Mouse (Mus musculus): ENCODE measurements around the gene Dok5. TPM values are rescaled to one million over a fixed set of nuclear protein-coding genes. Genes with fewer than 3 reads are reported as not detected.

Dok5 gene
- total and polyA plus RNA-seq, 3 experiments, result 0.26 to 0.45 (median 0.41) TPM

DNA sequence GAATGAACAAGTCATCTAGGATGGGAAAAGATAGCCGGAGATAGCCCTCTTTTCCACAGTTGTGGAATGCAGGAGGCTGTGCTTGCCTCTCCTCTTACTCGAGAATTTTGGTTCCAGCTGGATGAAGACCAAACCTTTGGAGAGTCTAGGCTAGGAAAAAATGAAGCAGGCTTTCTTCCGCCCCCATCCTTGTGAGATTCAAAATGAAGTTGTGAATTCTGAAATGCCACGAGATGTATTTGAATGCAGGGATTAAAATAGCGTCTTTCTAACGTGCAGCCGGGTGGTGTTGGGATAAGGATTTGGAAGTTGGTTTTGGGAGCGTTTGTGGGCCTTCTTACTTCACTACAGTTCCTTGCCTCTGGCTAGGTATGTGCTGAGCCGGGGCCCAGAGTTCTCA, 6.8 kb downstream of the Dok5 start:
- no peak for DNase-seq

- no peak for DNase-seq
Observed at GRCm38 (mm10) chr2:170738891-170739290, 7.3 kb downstream of the Dok5 start.

DNA sequence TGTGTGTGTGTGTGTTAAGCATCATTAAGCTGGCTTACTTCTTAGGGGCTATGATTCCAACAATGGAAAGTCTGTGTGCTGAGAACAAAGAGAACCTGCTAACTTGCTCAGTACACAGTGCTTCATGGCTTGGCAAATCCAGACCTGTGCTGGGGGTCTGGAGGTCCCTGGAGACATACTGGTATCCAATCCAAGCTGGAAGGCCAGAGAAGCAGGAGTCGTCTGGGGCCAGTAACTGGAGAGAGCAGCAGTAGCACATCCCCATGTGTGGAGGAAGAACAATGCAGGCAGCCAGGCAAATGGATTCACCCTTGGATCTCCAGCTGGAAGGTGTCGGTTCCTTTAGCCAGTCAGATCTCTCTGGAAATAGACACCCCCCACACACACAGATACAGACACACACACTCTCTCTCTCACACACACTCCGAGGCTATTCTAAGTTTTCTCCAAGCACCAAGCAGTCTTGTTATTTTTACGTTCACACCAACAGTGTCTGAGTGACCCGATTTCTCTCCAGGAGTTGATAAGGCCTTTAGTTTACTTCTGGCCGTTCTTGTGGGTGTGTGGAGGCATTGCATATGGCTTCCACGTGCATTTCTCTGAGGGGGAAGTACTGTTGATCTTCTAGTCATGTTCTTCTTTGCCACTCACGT, 8.2 kb downstream of the Dok5 start:
- no peak for DNase-seq

DNA sequence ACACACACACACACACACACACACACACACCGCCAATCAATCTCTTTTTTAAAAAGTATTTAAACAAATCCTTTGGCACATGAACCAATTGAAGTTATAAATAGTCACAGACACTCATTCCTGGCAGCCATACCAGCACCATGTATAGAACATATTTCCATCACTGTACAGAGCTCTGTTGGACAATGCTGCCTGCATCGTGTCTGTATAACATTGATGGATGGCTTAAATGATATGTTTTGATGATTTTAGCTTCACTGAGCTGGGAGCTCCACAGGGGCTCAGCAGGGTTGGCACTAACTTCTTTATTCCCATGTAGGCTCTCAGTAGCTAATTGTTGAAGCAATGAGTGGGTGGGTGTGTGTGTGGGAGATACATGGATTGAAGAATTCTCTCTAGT, 11.9 kb downstream of the Dok5 start:
- DNase-seq, result no peak

DNA sequence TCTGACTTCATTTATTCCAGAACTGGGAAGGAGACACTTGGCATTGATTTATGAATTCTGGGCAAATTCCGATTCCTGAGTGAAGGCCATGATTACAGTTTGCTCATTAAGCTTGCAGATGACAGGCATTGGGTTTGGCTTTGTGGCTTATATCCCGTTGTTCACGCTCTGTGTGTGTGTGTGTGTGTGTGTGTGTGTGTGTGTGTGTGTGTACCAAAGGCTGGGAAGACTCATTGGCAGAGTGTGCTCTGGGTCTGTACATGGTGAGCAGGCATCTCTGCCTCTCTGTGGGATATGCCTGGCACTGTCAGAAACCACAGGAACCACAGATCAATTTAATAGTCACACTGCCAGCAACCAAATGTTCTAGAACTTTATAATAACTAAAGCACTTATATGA, 17.3 kb downstream of the Dok5 start:
- no peak for DNase-seq

GRCm38 (mm10) chr2:170752191-170752850, 20.7 kb downstream of the Dok5 start:
- DNase-seq, result no peak

DNA sequence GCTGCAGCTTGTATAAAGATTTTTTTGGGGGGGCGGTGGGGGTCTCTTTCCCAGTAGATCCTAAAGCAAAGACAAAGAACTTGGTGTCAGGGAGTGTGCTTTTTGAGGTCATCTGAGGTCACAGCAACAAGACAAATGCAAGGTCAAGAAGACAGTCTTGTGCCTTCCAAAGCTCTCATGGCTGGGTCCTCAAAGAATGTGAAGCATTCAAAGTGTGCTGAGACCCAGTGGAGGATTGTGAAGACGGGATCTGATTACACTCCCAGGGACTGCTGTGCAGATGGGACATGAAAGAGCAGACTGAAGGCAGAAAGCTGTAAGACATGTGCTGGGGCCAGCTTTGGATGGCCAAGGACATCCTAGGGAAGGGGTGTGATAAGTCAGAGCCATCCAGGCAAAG, 24.2 kb downstream of the Dok5 start:
- no peak for DNase-seq

DNA sequence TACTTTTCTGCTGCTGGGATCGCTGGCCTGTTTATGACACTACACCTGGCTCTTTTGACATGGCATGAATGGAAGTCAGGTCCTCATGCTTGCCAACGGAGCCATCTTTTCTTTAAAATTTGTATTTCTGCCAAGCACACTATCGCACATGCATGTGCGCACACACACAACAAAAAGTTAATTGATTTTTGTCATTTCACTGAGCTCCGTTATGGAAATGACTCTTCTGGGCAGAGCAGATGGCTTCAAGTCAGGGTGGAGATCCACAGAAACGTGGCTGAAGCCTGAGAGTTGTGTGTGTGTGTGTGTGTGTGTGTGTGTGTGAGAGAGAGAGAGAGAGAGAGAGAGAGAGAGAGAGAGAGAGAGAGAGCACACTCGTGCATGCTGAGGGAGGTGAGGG, 25.1 kb downstream of the Dok5 start:
- DNase-seq, result no peak

DNA sequence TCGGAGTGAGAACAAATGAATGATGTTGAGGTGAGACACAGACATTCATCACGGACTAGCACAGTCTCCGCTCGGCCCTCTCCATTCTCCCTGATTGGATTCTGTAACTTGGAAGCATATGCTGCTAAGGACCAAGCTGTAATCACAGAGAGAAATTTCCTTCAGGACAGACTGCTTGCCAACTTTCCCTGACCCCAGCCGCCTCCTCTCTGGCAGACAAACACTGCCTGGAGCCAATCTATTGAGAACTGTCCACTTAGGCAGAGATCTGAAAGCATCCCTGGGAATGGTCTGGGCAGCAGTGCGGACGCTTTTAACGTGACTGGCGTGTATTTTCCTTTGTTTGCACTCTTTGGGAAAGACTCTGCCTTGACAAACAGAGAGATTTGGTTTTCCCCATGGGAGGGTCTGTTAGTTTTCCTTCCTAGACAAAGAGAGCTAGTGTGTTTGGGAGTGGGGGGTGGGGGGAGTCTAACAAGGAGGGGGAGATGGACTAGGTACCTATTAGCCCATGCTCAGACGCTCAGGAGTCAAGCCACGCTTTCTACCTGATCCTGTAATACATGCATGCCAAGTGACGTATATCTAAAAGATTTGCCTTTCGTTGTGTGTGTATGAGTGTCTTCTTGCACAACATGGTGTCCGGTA, 25.7 kb downstream of the Dok5 start:
- no peak for DNase-seq

- peak; percentile 16 for DNase-seq
Observed at GRCm38 (mm10) chr2:170758201-170758600, 26.6 kb downstream of the Dok5 start.

DNA sequence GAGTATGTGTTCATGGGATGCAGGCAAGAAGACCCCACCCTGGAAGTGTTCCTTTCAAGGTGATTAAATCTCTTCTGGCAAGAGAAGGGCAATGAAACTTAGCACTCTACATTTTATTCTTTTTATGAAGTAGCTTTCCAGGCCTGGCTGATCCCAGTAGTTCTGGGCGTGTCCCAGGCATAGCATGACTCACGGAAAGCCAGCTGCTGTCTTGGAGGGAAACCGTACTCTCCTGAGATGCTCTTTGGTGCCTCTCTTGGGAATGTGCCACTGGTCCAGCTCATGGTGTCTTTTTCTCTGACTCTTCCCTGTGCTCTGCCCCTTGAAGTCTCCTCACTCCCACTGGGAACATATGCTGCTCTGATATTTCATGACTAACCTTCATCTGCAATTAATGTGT, 33.1 kb downstream of the Dok5 start:
- no peak for DNase-seq

DNA sequence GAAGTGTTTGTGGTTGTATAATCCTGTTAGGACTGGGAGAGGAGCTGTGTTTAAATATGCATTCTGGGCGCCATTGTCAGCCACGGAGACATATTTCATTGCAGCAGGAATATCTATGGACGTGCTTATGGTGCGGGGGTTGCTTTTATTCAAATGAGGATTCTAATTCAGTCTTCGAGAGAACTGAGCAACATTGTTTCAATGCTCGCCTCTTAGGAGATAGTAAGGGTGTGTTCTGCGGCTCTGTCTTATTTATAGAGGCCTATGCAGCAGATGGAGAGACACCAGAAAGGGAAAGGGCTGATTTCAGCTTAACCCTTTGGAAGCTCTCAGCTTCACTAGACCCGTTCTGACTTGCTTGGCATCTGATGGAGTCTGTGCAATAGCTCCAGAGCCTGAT, 35.6 kb downstream of the Dok5 start:
- no peak for DNase-seq

DNA sequence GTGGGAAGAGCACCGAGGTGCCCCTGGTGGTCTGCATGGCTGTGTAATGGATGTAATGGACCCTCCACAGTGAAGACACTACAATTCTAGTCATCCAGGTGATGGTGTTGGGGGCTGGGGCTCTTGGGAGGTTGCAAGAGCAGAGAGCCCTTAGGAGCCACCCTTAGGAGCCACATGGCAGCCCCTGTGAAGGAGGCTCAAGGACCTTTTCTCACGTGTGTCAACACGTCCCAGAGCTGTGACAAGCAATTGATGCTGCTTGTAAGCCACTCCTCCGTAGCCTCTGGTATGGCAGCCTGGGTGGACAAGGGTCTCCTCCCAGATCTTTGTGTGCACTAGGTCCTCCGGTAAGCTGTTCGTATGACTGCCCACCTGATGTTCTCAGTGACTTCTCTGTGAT, 37.1 kb downstream of the Dok5 start:
- DNase-seq, result no peak

DNA sequence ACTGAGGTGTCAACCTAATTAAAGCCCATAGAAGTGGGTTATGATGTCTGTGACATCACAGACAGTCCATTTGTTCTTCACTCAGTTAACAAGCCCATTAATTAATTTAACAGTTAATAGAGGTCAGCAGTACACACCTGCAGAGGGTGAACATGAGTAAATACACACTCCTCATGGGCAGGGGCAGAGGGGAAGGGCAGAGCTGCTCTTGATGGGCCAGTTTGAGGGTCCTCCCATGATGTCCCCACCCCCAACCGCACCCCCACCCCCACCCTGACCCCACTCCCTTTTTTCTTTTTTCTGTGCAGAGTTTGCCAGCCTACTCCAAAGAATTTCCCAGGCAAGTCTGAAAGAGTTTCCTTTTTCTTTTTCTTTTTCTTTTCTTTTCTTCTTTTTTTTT, 39.9 kb downstream of the Dok5 start:
- DNase-seq, result no peak

DNA sequence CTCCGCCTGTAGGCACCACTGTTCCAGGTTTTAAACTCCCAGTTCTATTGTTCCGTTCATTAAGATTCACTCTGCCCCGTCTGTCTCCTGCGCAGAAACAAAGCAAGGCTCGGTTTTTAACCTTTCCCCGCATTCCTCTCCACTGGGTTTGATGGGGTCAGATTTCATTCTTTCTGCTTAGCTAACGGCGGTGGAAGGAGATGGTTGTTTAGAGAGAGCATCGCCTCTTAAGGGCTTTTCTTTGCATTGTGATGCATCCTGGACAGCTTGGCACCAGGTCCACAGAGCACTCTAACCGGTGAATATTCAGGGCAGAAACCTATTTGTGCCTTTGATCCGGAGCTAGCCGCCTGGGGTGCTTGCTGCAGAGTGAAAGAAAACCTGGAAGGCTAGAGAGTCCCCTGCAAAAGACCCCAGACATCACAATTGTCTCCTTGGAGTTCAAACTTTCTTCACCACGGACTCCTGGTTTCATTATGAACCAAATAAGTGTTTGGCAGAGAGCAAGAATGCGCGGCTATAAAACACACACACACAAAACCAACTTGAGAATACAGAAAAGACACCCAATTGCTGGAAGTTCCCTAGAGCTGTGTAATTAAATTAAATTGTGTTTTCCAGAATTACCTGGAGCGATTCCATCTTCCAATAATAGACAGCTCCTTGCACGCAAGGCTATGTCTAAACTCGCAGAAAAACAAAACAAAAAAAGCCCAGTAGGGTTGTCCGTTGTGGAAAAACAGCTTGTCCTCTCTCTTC, 40.7 kb downstream of the Dok5 start:
- no peak for DNase-seq

- DNase-seq, result no peak
Observed at GRCm38 (mm10) chr2:170772885-170773270, 41.3 kb downstream of the Dok5 start.

DNA sequence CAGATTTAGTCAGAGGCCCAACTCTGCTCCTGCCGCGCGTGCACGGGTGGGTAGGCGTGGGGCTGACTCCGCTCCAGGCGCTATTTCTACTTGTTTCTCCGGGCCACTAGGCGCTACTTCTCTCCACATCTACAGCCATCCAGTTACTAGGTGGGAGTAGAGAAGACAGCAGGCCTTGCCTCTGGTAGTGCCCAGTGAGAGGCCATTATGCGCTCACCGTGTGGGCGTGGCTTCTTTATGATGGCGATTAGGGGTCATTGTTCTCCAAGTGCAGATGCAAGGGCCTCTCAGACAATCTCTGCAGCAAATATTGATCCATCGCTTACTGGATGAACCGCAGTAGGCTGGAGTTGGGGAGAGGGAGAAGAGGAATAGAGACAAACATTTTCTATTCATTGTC, 44.0 kb downstream of the Dok5 start:
- no peak for DNase-seq

DNA sequence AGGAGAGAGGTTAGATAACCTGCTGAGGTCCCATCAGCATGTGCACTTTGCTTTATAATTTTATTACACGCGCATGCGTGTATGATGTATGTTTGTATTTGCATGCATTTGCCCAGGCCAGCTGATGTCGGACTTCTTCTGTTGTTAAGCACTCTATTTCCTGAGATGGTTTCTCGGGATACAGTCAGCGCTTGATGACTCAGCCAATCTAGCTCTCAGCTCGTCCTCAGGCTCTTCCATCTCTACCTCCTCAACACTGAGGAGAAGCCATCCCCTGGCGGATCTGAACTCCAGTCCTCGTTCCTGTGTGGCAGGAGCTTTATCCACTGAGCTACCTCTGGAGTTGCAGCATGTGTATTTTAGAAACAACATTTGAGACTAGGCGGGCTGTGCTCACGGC, 44.5 kb downstream of the Dok5 start:
- DNase-seq, result no peak

GRCm38 (mm10) chr2:170777572-170777971, 46.0 kb downstream of the Dok5 start:
- no peak for DNase-seq

DNA sequence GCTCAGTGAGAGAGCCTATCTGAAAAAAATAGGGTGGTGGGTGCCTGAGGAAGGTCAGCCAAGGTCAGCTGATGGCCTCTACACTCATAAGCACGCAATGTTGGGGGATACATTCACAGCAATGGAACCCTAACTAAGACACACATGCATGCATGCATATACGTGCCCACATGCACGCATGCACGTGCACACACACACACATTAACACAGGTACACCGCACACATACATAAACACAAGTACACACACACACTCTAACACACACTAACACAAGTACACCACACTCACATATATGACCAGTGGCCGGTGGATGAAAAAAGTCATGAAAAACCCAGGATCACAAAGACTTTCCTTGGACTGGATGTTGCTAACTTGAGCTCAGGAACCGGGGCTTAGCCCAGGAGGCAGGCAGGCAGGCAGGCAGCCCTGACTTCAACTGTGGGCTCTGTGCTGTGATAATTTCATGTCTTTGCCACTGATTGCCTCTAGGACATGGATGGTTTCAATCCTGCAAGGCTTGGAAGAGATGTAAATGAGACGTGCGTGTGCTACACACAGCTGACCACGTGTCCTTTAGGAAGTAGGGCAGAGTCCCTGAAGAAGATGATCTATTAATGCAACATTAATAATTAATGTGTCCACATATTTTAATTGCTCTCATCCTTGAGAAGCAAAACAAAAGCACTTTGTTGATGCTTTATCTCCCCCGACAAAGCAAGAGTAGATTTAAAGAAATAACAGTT, 48.6 kb downstream of the Dok5 start:
- DNase-seq, result no peak

DNA sequence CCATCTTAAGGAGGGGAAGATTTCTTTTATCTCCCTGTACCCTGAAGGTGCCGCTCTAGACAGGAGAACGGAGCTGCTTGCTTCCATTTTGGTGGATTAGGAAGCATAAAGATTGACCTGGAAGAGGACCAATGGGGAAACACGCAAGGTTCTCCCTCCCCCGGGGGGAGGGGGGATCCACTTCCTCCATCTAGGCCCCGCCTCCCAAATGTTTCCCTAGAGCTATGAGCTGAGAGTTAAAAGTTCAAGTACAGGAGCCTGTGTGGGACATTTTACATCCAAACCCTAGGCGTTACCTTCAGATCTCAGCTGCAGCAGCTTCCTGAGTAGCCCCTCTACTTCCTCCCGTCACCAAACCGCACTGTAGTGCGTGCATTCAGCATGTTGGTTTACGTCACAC, 56.5 kb downstream of the Dok5 start:
- no peak for DNase-seq

DNA sequence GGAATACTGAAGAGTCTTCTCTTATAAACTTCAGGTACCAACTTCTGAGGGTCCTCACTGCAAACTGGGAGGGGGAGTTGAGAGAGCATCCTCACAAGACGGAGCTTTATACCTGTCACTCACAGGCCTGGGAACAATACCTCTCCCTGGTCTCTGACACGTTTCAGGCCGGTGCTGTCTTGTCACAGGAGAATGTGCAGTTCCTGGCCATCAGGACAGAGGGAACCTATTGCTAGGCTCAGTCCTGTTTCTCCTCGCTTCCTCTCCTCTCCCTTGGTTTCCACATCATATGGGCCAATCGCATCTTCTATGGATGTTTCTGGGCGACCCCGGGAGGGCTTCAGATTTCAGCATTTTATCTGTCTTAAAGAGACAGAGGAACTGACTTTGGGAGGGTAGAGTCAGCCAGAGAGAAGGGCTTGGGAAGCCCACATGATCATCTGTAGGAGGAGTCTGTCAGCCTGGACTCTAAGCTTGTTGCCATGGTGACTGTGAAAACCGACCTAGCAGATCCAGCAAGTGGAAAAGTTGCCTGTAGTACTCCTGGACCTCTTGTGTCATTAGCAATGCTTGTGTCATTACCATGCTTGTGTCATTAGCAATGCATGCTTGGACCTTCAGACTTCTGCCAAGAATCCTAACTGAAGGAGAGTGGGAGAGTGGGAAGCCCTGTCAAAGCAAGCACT, 59.9 kb downstream of the Dok5 start:
- DNase-seq, result no peak
